In genomic region chr19:7424590-7425397, GRCm38 (mm10) we compare ENCODE assay signal across 10 mouse cellular contexts. TPM values are rescaled to one million over a fixed set of nuclear protein-coding genes. Genes with fewer than 3 reads are reported as not detected.
DNase-seq lines count a peak whose midpoint lies in the region; ATAC-seq and TF ChIP-seq lines count a peak whose summit lies in the region.
"Had no signal": no experiment of that assay in that cellular context is flagged by ENCODE, and none has a peak within 500 bp of the region (broad histone marks: within the 10 kb centered on the region; RNA-seq: fewer than 3 reads in every experiment).

No protein-coding gene starts in this region.

- no peak for DNase-seq in heart, postnatal 4 days
- DNase-seq in MEL (ENCODE audit: low read depth, low spot score), result no peak
- DNase-seq in gastrocnemius, adult 18-20 months (ENCODE audit: low spot score), result no peak
- DNase-seq: adrenal gland, adult 8-10 months had no signal

- H3K4me2 ChIP-seq in heart, embryonic 14.5 days (ENCODE audit: low read length), result no peak overlapping the region
- no peak overlapping the region for H3K4me2 ChIP-seq in forebrain, embryonic 12.5 days
- H3K4me2 ChIP-seq in midbrain, embryonic 13.5 days (replicated peaks), result peak overlapping the region; percentile 70

- H3K27ac ChIP-seq in heart, embryonic 14.5 days (replicated peaks in 1 of 2; ENCODE audit: control insufficient read depth in 1 of 2, insufficient read depth in 1 of 2, low read depth in 2 of 2, low read length in 2 of 2), result peak overlapping the region in 1 of 2 experiments; percentile 64; a peak in 1 of 4 replicates
- no peak overlapping the region for H3K27ac ChIP-seq in MEL (ENCODE audit: control insufficient read depth, low read depth, low read length)
- H3K27ac ChIP-seq in forebrain, embryonic 12.5 days, result peak overlapping the region; percentile 63
- peak overlapping the region; percentile 99 for H3K27ac ChIP-seq in midbrain, embryonic 13.5 days
- H3K27ac ChIP-seq: liver, embryonic 14.5 days had no signal

- no peaks in the 10 kb centered on the region for H3K9me3 ChIP-seq in heart, embryonic 14.5 days (ENCODE audit: control insufficient read depth, low read length)
- no peaks in the 10 kb centered on the region for H3K9me3 ChIP-seq in MEL (replicated peaks; ENCODE audit: insufficient read depth, low read length)
- H3K9me3 ChIP-seq in forebrain, embryonic 12.5 days, result no peaks in the 10 kb centered on the region
- no peaks in the 10 kb centered on the region for H3K9me3 ChIP-seq in midbrain, embryonic 13.5 days

- no peak for TF ChIP-seq CTCF in MEL (IDR thresholded peaks at IDR 0.05 in 2 of 3, conservative IDR thresholded peaks at IDR 0.05 in 1 of 3; ENCODE audit: control insufficient read depth in 1 of 3, insufficient read depth in 1 of 3, low read depth in 2 of 3, low read length in 3 of 3, poor library complexity in 1 of 3, severe bottlenecking in 1 of 3)

- H3K27me3 ChIP-seq in heart, embryonic 14.5 days (ENCODE audit: control insufficient read depth, insufficient read depth, low read length), result no peaks in the 10 kb centered on the region
- H3K27me3 ChIP-seq in MEL (ENCODE audit: control insufficient read depth in 1 of 2, insufficient read depth in 2 of 2, low read length in 2 of 2), result no peaks in the 10 kb centered on the region
- H3K27me3 ChIP-seq in forebrain, embryonic 12.5 days, result no peaks in the 10 kb centered on the region
- no peaks in the 10 kb centered on the region for H3K27me3 ChIP-seq in midbrain, embryonic 13.5 days

- no peak for TF ChIP-seq RAD21 in MEL (IDR thresholded peaks at IDR 0.05; ENCODE audit: low read depth, low read length)

- WGBS in heart, embryonic 14.5 days, result 52% methylated on average over 8 of the region's 8 CpGs
- 63% methylated on average over 8 of the region's 8 CpGs for WGBS in forebrain, embryonic 12.5 days
- WGBS in midbrain, embryonic 13.5 days, result 61% methylated on average over 8 of the region's 8 CpGs

- peak overlapping the region; percentile 46 for H3K9ac ChIP-seq in heart, embryonic 14.5 days (ENCODE audit: low read length)
- no peak overlapping the region for H3K9ac ChIP-seq in MEL (ENCODE audit: control insufficient read depth, low read depth, low read length, poor library complexity, severe bottlenecking)
- peak overlapping the region; percentile 17; the same call in 1 of the 2 replicates for H3K9ac ChIP-seq in forebrain, embryonic 12.5 days
- H3K9ac ChIP-seq in midbrain, embryonic 13.5 days (replicated peaks), result peak overlapping the region; percentile 89
- H3K9ac ChIP-seq: liver, embryonic 14.5 days had no signal

- peaks cover 98% of the 10 kb centered on the region for H3K36me3 ChIP-seq in heart, embryonic 14.5 days (ENCODE audit: control insufficient read depth, insufficient read depth, low read length)
- H3K36me3 ChIP-seq in MEL (ENCODE audit: control insufficient read depth in 1 of 2, insufficient read depth in 2 of 2, low read length in 2 of 2), result peaks cover 7 to 9% of the 10 kb centered on the region in 2 experiments
- peaks cover 97% of the 10 kb centered on the region for H3K36me3 ChIP-seq in forebrain, embryonic 12.5 days (replicated peaks)
- H3K36me3 ChIP-seq in midbrain, embryonic 13.5 days, result peaks cover 83% of the 10 kb centered on the region

- no peak for ATAC-seq in heart, embryonic 14.5 days (ENCODE audit: insufficient number of reproducible peaks, insufficient read depth, low FRiP score, low read depth)
- no peak for ATAC-seq in forebrain, embryonic 12.5 days (ENCODE audit: low FRiP score)
- no peak for ATAC-seq in midbrain, embryonic 13.5 days
- ATAC-seq in erythroblast, adult 5-6 weeks (replicated peaks; ENCODE audit: low FRiP score, poor library complexity, severe bottlenecking), result no peak
- ATAC-seq in erythroid progenitor cell, adult 5-6 weeks (replicated peaks; ENCODE audit: low FRiP score, poor library complexity, severe bottlenecking), result no peak

- H3K79me2 ChIP-seq in MEL (ENCODE audit: control insufficient read depth, insufficient read depth, low read length, poor library complexity), result peaks cover 3% of the 10 kb centered on the region; the same call in 1 of the 2 replicates

- H3K4me3 ChIP-seq in heart, embryonic 14.5 days (ENCODE audit: control insufficient read depth in 1 of 2, insufficient read depth in 1 of 2, low read depth in 1 of 2, low read length in 2 of 2), result no peak overlapping the region
- no peak overlapping the region for H3K4me3 ChIP-seq in MEL (ENCODE audit: control insufficient read depth in 1 of 2, insufficient read depth in 1 of 2, low read depth in 2 of 2, low read length in 2 of 2)
- no peak overlapping the region for H3K4me3 ChIP-seq in forebrain, embryonic 12.5 days (replicated peaks)
- H3K4me3 ChIP-seq in midbrain, embryonic 13.5 days (replicated peaks), result peak overlapping the region; percentile 82; the same call in 1 of the 2 replicates

- no peak for TF ChIP-seq EP300 in MEL (IDR thresholded peaks at IDR 0.05; ENCODE audit: low read depth in 1 of 2, low read length in 2 of 2)

- TF ChIP-seq POLR2A in MEL (IDR thresholded peaks at IDR 0.05; ENCODE audit: control insufficient read depth in 1 of 2, insufficient read depth in 1 of 2, low read depth in 1 of 2, low read length in 2 of 2, poor library complexity in 1 of 2), result no peak

- H3K4me1 ChIP-seq in heart, embryonic 14.5 days (ENCODE audit: control insufficient read depth in 2 of 2, insufficient read depth in 2 of 2, low read length in 2 of 2), result peaks cover 39 to 54% of the 10 kb centered on the region in 2 experiments
- H3K4me1 ChIP-seq in MEL (ENCODE audit: control insufficient read depth in 1 of 2, insufficient read depth in 2 of 2, low read length in 2 of 2), result peaks cover 0 to 9% of the 10 kb centered on the region in 2 experiments; a peak in 3 of 4 replicates
- peaks cover 53% of the 10 kb centered on the region for H3K4me1 ChIP-seq in forebrain, embryonic 12.5 days
- H3K4me1 ChIP-seq in midbrain, embryonic 13.5 days (replicated peaks), result peaks cover 57% of the 10 kb centered on the region

TF ChIP-seq in MEL, 35 proteins besides CTCF, POLR2A, EP300 and RAD21:
- 0 out of 2 replicates have a peak, but pooled peaks have one; percentile 22 for TF ChIP-seq ZMIZ1 (IDR thresholded peaks at IDR 0.05; ENCODE audit: low read depth, low read length)
- TF ChIP-seq NELFE (IDR thresholded peaks at IDR 0.05; ENCODE audit: low read depth, low read length), result no peak

RNA-seq across cellular contexts. Expression of gene 2700081O15Rik, which starts 7.4 kb away (rescaled TPM):
- 4.4 and 5.8 TPM in 2 replicates for polyA plus RNA-seq in heart, embryonic 14.5 days (2014; fragmentation: Nextera tagmentation; extraction: Ambion mirVana)
- total RNA-seq in heart, postnatal 4 days (2021), result 10 to 100 TPM; 28.4 to 28.5 TPM
- 10.7 and 14.1 TPM in 2 replicates for total RNA-seq in MEL (2012; rRNA removed)
- polyA plus RNA-seq in MEL (2012; ENCODE audit: insufficient read depth in 1 of 2, insufficient read length in 2 of 2, low read depth in 1 of 2, low replicate concordance in 2 of 2, missing spikeins in 1 of 2), result 10 to 100 TPM in 1 of 2 experiments, not detected in 1; 18.0 TPM
- 16.3 and 18.6 TPM in 2 replicates for polyA plus RNA-seq in forebrain, embryonic 12.5 days (2016; fragmentation: Nextera tagmentation; extraction: Ambion mirVana)
- polyA plus RNA-seq in midbrain, embryonic 13.5 days (2015; fragmentation: Nextera tagmentation; extraction: Ambion mirVana), result 16.7 and 17.5 TPM in 2 replicates
- total RNA-seq in erythroblast, adult 5-6 weeks (2015; ENCODE audit: low replicate concordance), result 0.21 TPM in 1 of 2 replicates, not detected in the other
- total RNA-seq in erythroblast, adult 5-6 weeks (2017; ENCODE audit: low replicate concordance), result 0.34 and 0.70 TPM in 2 replicates
- total RNA-seq in erythroid progenitor cell, adult 5-6 weeks (2015; ENCODE audit: low replicate concordance), result 1.1 TPM in 1 of 2 replicates, not detected in the other
- total RNA-seq in erythroid progenitor cell, adult 5-6 weeks (2017; ENCODE audit: low replicate concordance), result 0.39 TPM in 1 of 2 replicates, not detected in the other
- 1 to 10 TPM; 3.1 to 4.8 TPM for total RNA-seq in gastrocnemius, adult 18-20 months (2021)

RNA-seq across cellular contexts. Expression of gene Spindoc, which starts 42.0 kb away (rescaled TPM):
- 11.1 and 14.8 TPM in 2 replicates for polyA plus RNA-seq in heart, embryonic 14.5 days (2014; fragmentation: Nextera tagmentation; extraction: Ambion mirVana)
- 10 to 100 TPM; 29.4 to 30.8 TPM for total RNA-seq in heart, postnatal 4 days (2021)
- total RNA-seq in MEL (2012; rRNA removed), result 12.8 and 13.0 TPM in 2 replicates
- 10 to 100 TPM in 1 of 2 experiments, not detected in 1; 54.1 TPM for polyA plus RNA-seq in MEL (2012; ENCODE audit: insufficient read depth in 1 of 2, insufficient read length in 2 of 2, low read depth in 1 of 2, low replicate concordance in 2 of 2, missing spikeins in 1 of 2)
- 41.9 and 42.4 TPM in 2 replicates for polyA plus RNA-seq in forebrain, embryonic 12.5 days (2016; fragmentation: Nextera tagmentation; extraction: Ambion mirVana)
- polyA plus RNA-seq in midbrain, embryonic 13.5 days (2015; fragmentation: Nextera tagmentation; extraction: Ambion mirVana), result 42.2 and 45.3 TPM in 2 replicates
- 3.3 and 7.5 TPM in 2 replicates for total RNA-seq in erythroblast, adult 5-6 weeks (2015; ENCODE audit: low replicate concordance)
- 0.09 TPM in 1 of 2 replicates, not detected in the other for total RNA-seq in erythroblast, adult 5-6 weeks (2017; ENCODE audit: low replicate concordance)
- 4.2 TPM in 1 of 2 replicates, not detected in the other for total RNA-seq in erythroid progenitor cell, adult 5-6 weeks (2015; ENCODE audit: low replicate concordance)
- total RNA-seq in erythroid progenitor cell, adult 5-6 weeks (2017; ENCODE audit: low replicate concordance), result 0.15 and 2.2 TPM in 2 replicates
- total RNA-seq in gastrocnemius, adult 18-20 months (2021), result 1 to 10 TPM; 7.4 to 9.0 TPM

RNA-seq across cellular contexts. Expression of gene Rtn3, which starts 58.3 kb away (rescaled TPM):
- polyA plus RNA-seq in heart, embryonic 14.5 days (2014; fragmentation: Nextera tagmentation; extraction: Ambion mirVana), result 108 and 132 TPM in 2 replicates
- 100 to 1,000 TPM; 119 TPM for total RNA-seq in heart, postnatal 4 days (2021)
- 33.4 and 38.4 TPM in 2 replicates for total RNA-seq in MEL (2012; rRNA removed)
- 100 to 1,000 TPM in 1 of 2 experiments, not detected in 1; 118 TPM for polyA plus RNA-seq in MEL (2012; ENCODE audit: insufficient read depth in 1 of 2, insufficient read length in 2 of 2, low read depth in 1 of 2, low replicate concordance in 2 of 2, missing spikeins in 1 of 2)
- 383 and 409 TPM in 2 replicates for polyA plus RNA-seq in forebrain, embryonic 12.5 days (2016; fragmentation: Nextera tagmentation; extraction: Ambion mirVana)
- polyA plus RNA-seq in midbrain, embryonic 13.5 days (2015; fragmentation: Nextera tagmentation; extraction: Ambion mirVana), result 557 and 566 TPM in 2 replicates
- 85.3 and 86.7 TPM in 2 replicates for total RNA-seq in erythroblast, adult 5-6 weeks (2015; ENCODE audit: low replicate concordance)
- 29.4 and 35.0 TPM in 2 replicates for total RNA-seq in erythroblast, adult 5-6 weeks (2017; ENCODE audit: low replicate concordance)
- total RNA-seq in erythroid progenitor cell, adult 5-6 weeks (2015; ENCODE audit: low replicate concordance), result 110 and 116 TPM in 2 replicates
- total RNA-seq in erythroid progenitor cell, adult 5-6 weeks (2017; ENCODE audit: low replicate concordance), result 55.3 and 60.5 TPM in 2 replicates
- 10 to 100 TPM; 27.4 to 33.9 TPM for total RNA-seq in gastrocnemius, adult 18-20 months (2021)
